Mouse (Mus musculus) heart, postnatal 14 days (tissue): ENCODE results near the gene Nt5c3b. TPM values are rescaled to one million over a fixed set of nuclear protein-coding genes. Genes with fewer than 3 reads are reported as not detected.

Source experiments
- DNase-seq, 2 experiments: peaks; one replicate each; pipeline ENCODE4 v3.0.0; 2021 to 2022
- intact Hi-C: fragments of 180-260 bp; cut with DNase I; formaldehyde crosslinking; loops from one replicate; pipeline ENCODE4 v1.15.1; 2025
- long read RNA-seq, 2 experiments: library from polyadenylated mRNA; stranded (forward); transcript quantifications; one replicate each; pipeline ENCODE4 v2.0.0; 2021
- total RNA-seq, 2 experiments: library from RNA; stranded (reverse); gene quantifications; 2 replicates each; pipeline ENCODE4 v1.2.3; 2021

The Nt5c3b gene
- 10 to 100 TPM; 36.2 to 36.4 TPM for total RNA-seq
- long read RNA-seq, experiment 1, transcript Nt5c3b-201 (9 exons, 1,399 nt): major isoform, 47 of 62 reads
- long read RNA-seq, experiment 1, transcript Nt5c3b-203 (8 exons, 1,348 nt): minor isoform, 6 of 62 reads
- long read RNA-seq, experiment 1, partial matches to known transcripts: 0 of 62 reads
- long read RNA-seq, experiment 1, other reads (novel, unspliced or antisense): 7 of 62 reads
- long read RNA-seq, experiment 2, transcript Nt5c3b-201 (9 exons, 1,399 nt): major isoform, 35 of 44 reads
- long read RNA-seq, experiment 2, partial matches to known transcripts: 0 of 44 reads
- long read RNA-seq, experiment 2, other reads (novel, unspliced or antisense): 6 of 44 reads

- no peak for DNase-seq
- intact Hi-C loops: no loop called here
Measured at GRCm38 (mm10) chr11:100441797-100442196, at the start of gene Nt5c3b, which contains the start of gene Klhl10. TSS of gene Nt5c3b (minus strand) at chr11:100441808. TSS of gene Klhl10 (plus strand) at chr11:100441917.

- DNase-seq: no peak
Measured at GRCm38 (mm10) chr11:100490951-100491350, 49.3 kb upstream of the Nt5c3b start.

GRCm38 (mm10) chr11:100485801-100486538 lies 44.4 kb upstream of the Nt5c3b start:
- intact Hi-C loops: loop anchor here (2.0 kb wide), 1 partner anchor 73 kb away; no protein-coding TSS in a partner anchor
- peak; percentile 20 to 50 for DNase-seq

More at GRCm38 (mm10) chr11:100490951-100491350, 49.3 kb upstream of the Nt5c3b start:
- intact Hi-C loops: no loop called here

- intact Hi-C loops: no loop called here
- no peak for DNase-seq
Measured at GRCm38 (mm10) chr11:100484461-100484860, 42.9 kb upstream of the Nt5c3b start.

GRCm38 (mm10) chr11:100479152-100479551 lies 37.5 kb upstream of the Nt5c3b start:
- no peak for DNase-seq
- intact Hi-C loops: no loop called here

- intact Hi-C loops: no loop called here
- no peak for DNase-seq
Measured at GRCm38 (mm10) chr11:100476281-100476680, 34.7 kb upstream of the Nt5c3b start.

- DNase-seq: no peak
- intact Hi-C loops: loop anchor here (1.0 to 2.0 kb wide), 2 partner anchors 47 to 110 kb away; no protein-coding TSS in a partner anchor
Measured at GRCm38 (mm10) chr11:100472935-100473295, 31.3 kb upstream of the Nt5c3b start.

GRCm38 (mm10) chr11:100472197-100472934 lies 30.8 kb upstream of the Nt5c3b start, which contains the start of gene Klhl11:
TSS of gene Klhl11 (minus strand) at chr11:100472741.
- intact Hi-C loops: loop anchor here (1.0 to 2.0 kb wide), 2 partner anchors 46 to 110 kb away; no protein-coding TSS in a partner anchor
- peak; percentile 92 to 93 for DNase-seq

GRCm38 (mm10) chr11:100471352-100472196 lies 30.0 kb upstream of the Nt5c3b start:
- intact Hi-C loops: loop anchor here (1.0 to 2.0 kb wide), 2 partner anchors 45 to 109 kb away; no protein-coding TSS in a partner anchor
- no peak for DNase-seq

- intact Hi-C loops: no loop called here
- no peak for DNase-seq
Measured at GRCm38 (mm10) chr11:100465833-100466232, 24.2 kb upstream of the Nt5c3b start.

GRCm38 (mm10) chr11:100465229-100465792 lies 23.7 kb upstream of the Nt5c3b start:
- DNase-seq: no peak
- intact Hi-C loops: no loop called here

GRCm38 (mm10) chr11:100462699-100463098 lies 21.1 kb upstream of the Nt5c3b start:
- DNase-seq: peak in 1 of 2 experiments; percentile 4
- intact Hi-C loops: no loop called here

- intact Hi-C loops: no loop called here
Measured at GRCm38 (mm10) chr11:100457711-100458110, 16.1 kb upstream of the Nt5c3b start.

GRCm38 (mm10) chr11:100457247-100457646 lies 15.6 kb upstream of the Nt5c3b start:
- intact Hi-C loops: no loop called here
- DNase-seq: no peak

More at GRCm38 (mm10) chr11:100457711-100458110, 16.1 kb upstream of the Nt5c3b start:
- DNase-seq: no peak

- DNase-seq: no peak
- intact Hi-C loops: no loop called here
Measured at GRCm38 (mm10) chr11:100442625-100443024, 1.0 kb upstream of the Nt5c3b start.

- DNase-seq: peak; percentile 90 to 92
- intact Hi-C loops: no loop called here
Measured at GRCm38 (mm10) chr11:100440691-100441522, 701 bp downstream of the Nt5c3b start.

- DNase-seq: no peak
- intact Hi-C loops: no loop called here
Measured at GRCm38 (mm10) chr11:100437901-100438300, 3.7 kb downstream of the Nt5c3b start.

- DNase-seq: no peak
- intact Hi-C loops: no loop called here
Measured at GRCm38 (mm10) chr11:100435678-100436246, 5.8 kb downstream of the Nt5c3b start.
